Mouse (Mus musculus) frontal cortex, postnatal 10 days (tissue): ENCODE data around the gene Tinf2.
A peak's percentile ranks its signal among the peaks of the same experiment; 100 is the strongest.

Source experiments
- DNase-seq, 2 experiments: peaks; one replicate each; pipeline ENCODE4 v3.0.0; 2022; ENCODE audit warnings: low spot score in 2 of 2, mixed read lengths in 1 of 2

Gene Tinf2

GRCm38 (mm10) chr14:55706051-55706600 lies 24.5 kb upstream of the Tinf2 start:
- no peak for DNase-seq

GRCm38 (mm10) chr14:55702761-55703160 lies 21.1 kb upstream of the Tinf2 start:
- no peak for DNase-seq

- DNase-seq: no peak
Measured at GRCm38 (mm10) chr14:55701131-55701530, 19.5 kb upstream of the Tinf2 start.

GRCm38 (mm10) chr14:55697226-55697625 lies 15.6 kb upstream of the Tinf2 start:
- DNase-seq: no peak

- no peak for DNase-seq
Measured at GRCm38 (mm10) chr14:55689433-55689832, 7.8 kb upstream of the Tinf2 start.

GRCm38 (mm10) chr14:55682118-55682493 lies 486 bp upstream of the Tinf2 start:
- DNase-seq: no peak

- DNase-seq: no peak
Measured at GRCm38 (mm10) chr14:55677615-55678014, 4.0 kb downstream of the Tinf2 start.

- no peak for DNase-seq
Measured at GRCm38 (mm10) chr14:55672741-55673060, 8.9 kb downstream of the Tinf2 start.

GRCm38 (mm10) chr14:55671833-55672740 lies 9.5 kb downstream of the Tinf2 start, which contains the start of the genes Gmpr2 and Nedd8:
TSS of gene Gmpr2 (plus strand) at chr14:55671941.
TSS of gene Nedd8 (minus strand) at chr14:55672124.
- DNase-seq: peak; percentile 89 to 91

- no peak for DNase-seq
Measured at GRCm38 (mm10) chr14:55671486-55671832, 10.2 kb downstream of the Tinf2 start.

- no peak for DNase-seq
Measured at GRCm38 (mm10) chr14:55660636-55661035, 21.0 kb downstream of the Tinf2 start.

- peak; percentile 69 to 78 for DNase-seq
Measured at GRCm38 (mm10) chr14:55659960-55660573, 21.6 kb downstream of the Tinf2 start, which contains the start of gene Mdp1. TSS of gene Mdp1 (minus strand) at chr14:55660508.

GRCm38 (mm10) chr14:55658011-55658410 lies 23.6 kb downstream of the Tinf2 start:
- no peak for DNase-seq

- no peak for DNase-seq
Measured at GRCm38 (mm10) chr14:55656935-55657334, 24.7 kb downstream of the Tinf2 start.

- no peak for DNase-seq
Measured at GRCm38 (mm10) chr14:55651528-55651927, 30.1 kb downstream of the Tinf2 start.

- DNase-seq: no peak
Measured at GRCm38 (mm10) chr14:55649884-55650283, 31.7 kb downstream of the Tinf2 start, which contains the start of gene Tssk4. TSS of gene Tssk4 (plus strand) at chr14:55650184.

- no peak for DNase-seq
Measured at GRCm38 (mm10) chr14:55644261-55644888, 37.2 kb downstream of the Tinf2 start.

- DNase-seq: peak; percentile 65 to 84
Measured at GRCm38 (mm10) chr14:55643060-55643907, 38.3 kb downstream of the Tinf2 start, which contains the start of gene Tm9sf1. TSS of gene Tm9sf1 (minus strand) at chr14:55643806.

- no peak for DNase-seq
Measured at GRCm38 (mm10) chr14:55642679-55643059, 39.0 kb downstream of the Tinf2 start.

GRCm38 (mm10) chr14:55641291-55641690 lies 40.3 kb downstream of the Tinf2 start:
- no peak for DNase-seq

GRCm38 (mm10) chr14:55640816-55641215 lies 40.8 kb downstream of the Tinf2 start:
- no peak for DNase-seq
